Mouse (Mus musculus) midbrain, embryonic 15.5 days (tissue): ENCODE results near the gene Amy2a2. TPM values are rescaled to one million over a fixed set of nuclear protein-coding genes. Genes with fewer than 3 reads are reported as not detected.
"Not testable (repeated sequence)": the region's sequence is repeated elsewhere in the genome, so short reads cannot be mapped to it uniquely, and the experiment has no call there.

Experiments
- ATAC-seq: fragments of 200-750 bp; cut with Nextera tagmentation; replicated peaks from 2 replicates; pipeline ENCODE4 v1.8.0; 2017; ENCODE audit warnings: moderate TSS enrichment
- H3K27ac ChIP-seq: fragments of 300-500 bp; sonication (generic); 2 replicates; pipeline ENCODE4 v1.5.1; 2015; ENCODE audit warnings: mild to moderate bottlenecking, inconsistent platforms
- H3K27me3 ChIP-seq: fragments of 300-500 bp; sonication (generic); replicated peaks from 2 replicates; pipeline ENCODE4 v1.6.1; 2015; ENCODE audit warnings: inconsistent platforms
- H3K36me3 ChIP-seq: fragments of 300-500 bp; sonication (generic); replicated peaks from 2 replicates; pipeline ENCODE4 v1.6.1; 2015; ENCODE audit warnings: inconsistent platforms
- H3K4me1 ChIP-seq: fragments of 300-500 bp; sonication (generic); 2 replicates; pipeline ENCODE4 v1.6.1; 2015; ENCODE audit warnings: inconsistent platforms
- H3K4me2 ChIP-seq: fragments of 300-500 bp; sonication (generic); 2 replicates; pipeline ENCODE4 v1.6.1; 2015; ENCODE audit warnings: inconsistent platforms, mild to moderate bottlenecking, moderate library complexity
- H3K4me3 ChIP-seq: fragments of 300-500 bp; sonication (generic); 2 replicates; pipeline ENCODE4 v1.5.1; 2015; ENCODE audit warnings: mild to moderate bottlenecking, inconsistent platforms
- H3K9ac ChIP-seq: fragments of 300-500 bp; sonication (generic); 2 replicates; pipeline ENCODE4 v1.6.1; 2015; ENCODE audit warnings: mild to moderate bottlenecking, inconsistent platforms
- H3K9me3 ChIP-seq: fragments of 300-500 bp; sonication (generic); 2 replicates; pipeline ENCODE4 v1.6.1; 2016; ENCODE audit warnings: inconsistent platforms
- whole genome bisulfite sequencing: fragments of 180-500 bp; shearing (Covaris S2); methylation state at CpG from one replicate; pipeline ENCODE4 v1.1.7; 2015; ENCODE audit warnings: mixed read lengths; 5-methylcytosine and 5-hydroxymethylcytosine counted together
- polyA plus RNA-seq: library from polyadenylated mRNA; unstranded; fragments of >200 nt; fragmentation: Nextera tagmentation; extraction: Ambion mirVana; gene quantifications from 2 replicates; pipeline ENCODE4 v1.2.1, GENCODE M21; 2015

Gene Amy2a2
- 0.10 TPM in 1 of 2 replicates, not detected in the other for polyA plus RNA-seq

DNA sequence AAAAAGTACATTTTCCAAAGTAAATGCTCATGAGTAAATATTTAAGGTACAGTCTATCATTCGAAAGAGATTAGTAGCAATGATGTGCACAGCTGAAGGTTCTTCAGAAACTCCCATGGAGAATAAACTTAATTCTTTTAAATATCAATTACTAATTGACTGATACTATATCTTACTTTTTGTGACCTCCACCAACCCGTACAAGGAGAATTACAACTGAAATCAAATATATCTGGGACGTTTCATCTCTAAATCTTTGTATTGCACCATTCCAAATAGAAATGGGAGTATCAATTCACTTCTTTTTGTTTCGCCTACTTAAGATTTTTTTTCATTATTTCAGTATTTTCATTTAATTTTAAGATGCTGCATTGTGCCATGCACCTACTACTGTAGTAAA is at the start of gene Amy2a2:
Gene Amy2a2 (minus strand): TSS at position 101 of the 400 bp plus-strand sequence.
- WGBS, result no CpG with 5 or more reads among the region's 4 CpGs
- not testable (repeated sequence) for H3K27ac ChIP-seq, H3K9me3 ChIP-seq, H3K27me3 ChIP-seq, H3K4me2 ChIP-seq, ATAC-seq, H3K36me3 ChIP-seq, H3K4me3 ChIP-seq, H3K4me1 ChIP-seq, H3K9ac ChIP-seq

DNA sequence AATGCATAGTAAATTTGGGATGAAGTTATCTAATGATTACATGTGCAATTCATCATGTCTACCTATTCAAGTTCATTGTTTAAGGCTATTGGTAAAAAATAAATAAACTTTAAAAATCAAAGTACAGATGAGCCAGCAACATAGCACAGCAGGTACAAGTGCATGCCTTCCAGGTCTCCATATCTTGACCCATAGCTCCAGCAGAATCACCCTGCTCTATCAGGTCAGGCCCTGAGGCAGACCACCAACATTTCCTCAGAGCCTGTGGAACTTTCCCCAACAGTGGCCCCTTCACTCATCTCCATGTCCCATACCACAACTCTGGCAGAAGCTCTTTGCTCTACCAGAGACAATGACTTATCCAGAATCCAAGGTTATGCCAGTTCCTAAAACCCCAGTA is 11.0 kb downstream of the Amy2a2 start:
- not testable (repeated sequence) for H3K4me3 ChIP-seq, H3K4me1 ChIP-seq, H3K9me3 ChIP-seq, ATAC-seq, H3K9ac ChIP-seq, H3K36me3 ChIP-seq, H3K27me3 ChIP-seq, H3K4me2 ChIP-seq, H3K27ac ChIP-seq

DNA sequence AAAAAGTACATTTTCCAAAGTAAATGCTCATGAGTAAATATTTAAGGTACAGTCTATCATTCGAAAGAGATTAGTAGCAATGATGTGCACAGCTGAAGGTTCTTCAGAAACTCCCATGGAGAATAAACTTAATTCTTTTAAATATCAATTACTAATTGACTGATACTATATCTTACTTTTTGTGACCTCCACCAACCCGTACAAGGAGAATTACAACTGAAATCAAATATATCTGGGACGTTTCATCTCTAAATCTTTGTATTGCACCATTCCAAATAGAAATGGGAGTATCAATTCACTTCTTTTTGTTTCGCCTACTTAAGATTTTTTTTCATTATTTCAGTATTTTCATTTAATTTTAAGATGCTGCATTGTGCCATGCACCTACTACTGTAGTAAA is 32.5 kb downstream of the Amy2a2 start, which contains the start of gene Amy2a3:
Gene Amy2a3 (minus strand): TSS at position 101 of the 400 bp plus-strand sequence.
- not testable (repeated sequence) for H3K36me3 ChIP-seq, H3K4me3 ChIP-seq, H3K4me1 ChIP-seq, H3K4me2 ChIP-seq, H3K27ac ChIP-seq, H3K9me3 ChIP-seq, H3K9ac ChIP-seq, H3K27me3 ChIP-seq, ATAC-seq
- WGBS, result no CpG with 5 or more reads among the region's 4 CpGs

DNA sequence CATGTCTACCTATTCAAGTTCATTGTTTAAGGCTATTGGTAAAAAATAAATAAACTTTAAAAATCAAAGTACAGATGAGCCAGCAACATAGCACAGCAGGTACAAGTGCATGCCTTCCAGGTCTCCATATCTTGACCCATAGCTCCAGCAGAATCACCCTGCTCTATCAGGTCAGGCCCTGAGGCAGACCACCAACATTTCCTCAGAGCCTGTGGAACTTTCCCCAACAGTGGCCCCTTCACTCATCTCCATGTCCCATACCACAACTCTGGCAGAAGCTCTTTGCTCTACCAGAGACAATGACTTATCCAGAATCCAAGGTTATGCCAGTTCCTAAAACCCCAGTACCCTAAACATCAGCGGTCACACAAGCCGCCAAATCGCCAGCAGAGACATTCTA is 43.5 kb downstream of the Amy2a2 start:
- H3K9ac ChIP-seq, H3K27me3 ChIP-seq, H3K4me3 ChIP-seq, ATAC-seq, H3K4me1 ChIP-seq, H3K4me2 ChIP-seq, H3K36me3 ChIP-seq, H3K9me3 ChIP-seq, H3K27ac ChIP-seq: not testable (repeated sequence)
- WGBS, result no CpG with 5 or more reads among the region's 3 CpGs

Other genes starting within 250 kb of the Amy2a2 start
- 0.05 and 0.43 TPM in 2 replicates for gene Amy2a5, start 97.8 kb downstream of the Amy2a2 start, polyA plus RNA-seq
- gene Amy2a4, start 65.2 kb downstream of the Amy2a2 start, polyA plus RNA-seq, result 0.10 TPM in 1 of 2 replicates, not detected in the other
- gene Amy2a3, start 32.6 kb downstream of the Amy2a2 start, polyA plus RNA-seq, result 0.10 TPM in 1 of 2 replicates, not detected in the other
- gene Amy2a1, start 175.8 kb upstream of the Amy2a2 start, polyA plus RNA-seq, result 2.1 TPM in 1 of 2 replicates, not detected in the other